Mouse (Mus musculus): ENCODE measurements around the gene Ncmap. TPM values are rescaled to one million over a fixed set of nuclear protein-coding genes. Genes with fewer than 3 reads are reported as not detected.

Gene Ncmap
- polyA plus RNA-seq (2012; rRNA removed), result 1.3 and 1.9 TPM in 2 replicates

GRCm38 (mm10) chr4:135397991-135398390 lies at the start of gene Ncmap:
Gene Ncmap, minus strand, starts transcription at chr4:135398227.
- DNase-seq (ENCODE audit: extremely low spot score in 1 of 2, low spot score in 1 of 2), result no peak

- no peak for DNase-seq (ENCODE audit: extremely low spot score in 1 of 2, low spot score in 1 of 2)
Observed at GRCm38 (mm10) chr4:135442473-135442872, 44.4 kb upstream of the Ncmap start.

GRCm38 (mm10) chr4:135439904-135440522 lies 42.0 kb upstream of the Ncmap start:
- no peak for DNase-seq (ENCODE audit: extremely low spot score in 1 of 2, low spot score in 1 of 2)

GRCm38 (mm10) chr4:135439188-135439647 lies 41.2 kb upstream of the Ncmap start:
- no peak for DNase-seq (ENCODE audit: extremely low spot score in 1 of 2, low spot score in 1 of 2)

- no peak for DNase-seq (ENCODE audit: extremely low spot score in 1 of 2, low spot score in 1 of 2)
Observed at GRCm38 (mm10) chr4:135437924-135438323, 39.9 kb upstream of the Ncmap start.

GRCm38 (mm10) chr4:135436291-135436690 lies 38.3 kb upstream of the Ncmap start:
- DNase-seq (ENCODE audit: extremely low spot score in 1 of 2, low spot score in 1 of 2), result no peak

- no peak for DNase-seq (ENCODE audit: extremely low spot score in 1 of 2, low spot score in 1 of 2)
Observed at GRCm38 (mm10) chr4:135434395-135434789, 36.4 kb upstream of the Ncmap start.

- DNase-seq (ENCODE audit: extremely low spot score in 1 of 2, low spot score in 1 of 2), result peak in 1 of 2 experiments; percentile 35
Observed at GRCm38 (mm10) chr4:135433443-135434394, 35.7 kb upstream of the Ncmap start, which contains the start of gene Rcan3. Gene Rcan3, minus strand, starts transcription at chr4:135433853.

GRCm38 (mm10) chr4:135433086-135433442 lies 35.0 kb upstream of the Ncmap start:
- DNase-seq (ENCODE audit: extremely low spot score in 1 of 2, low spot score in 1 of 2), result no peak

GRCm38 (mm10) chr4:135429990-135430760 lies 32.1 kb upstream of the Ncmap start:
- DNase-seq (ENCODE audit: extremely low spot score in 1 of 2, low spot score in 1 of 2), result no peak

GRCm38 (mm10) chr4:135429383-135429782 lies 31.4 kb upstream of the Ncmap start:
- no peak for DNase-seq (ENCODE audit: extremely low spot score in 1 of 2, low spot score in 1 of 2)

- DNase-seq (ENCODE audit: extremely low spot score in 1 of 2, low spot score in 1 of 2), result no peak
Observed at GRCm38 (mm10) chr4:135426587-135426986, 28.6 kb upstream of the Ncmap start.

- DNase-seq (ENCODE audit: extremely low spot score in 1 of 2, low spot score in 1 of 2), result peak; percentile 65 to 82
Observed at GRCm38 (mm10) chr4:135425625-135426024, 27.6 kb upstream of the Ncmap start.

GRCm38 (mm10) chr4:135420961-135421360 lies 22.9 kb upstream of the Ncmap start:
- DNase-seq (ENCODE audit: extremely low spot score in 1 of 2, low spot score in 1 of 2), result no peak

- no peak for DNase-seq (ENCODE audit: extremely low spot score in 1 of 2, low spot score in 1 of 2)
Observed at GRCm38 (mm10) chr4:135420416-135420815, 22.4 kb upstream of the Ncmap start.

GRCm38 (mm10) chr4:135419996-135420395 lies 22.0 kb upstream of the Ncmap start:
- no peak for DNase-seq (ENCODE audit: extremely low spot score in 1 of 2, low spot score in 1 of 2)

GRCm38 (mm10) chr4:135416367-135416766 lies 18.3 kb upstream of the Ncmap start:
- no peak for DNase-seq (ENCODE audit: extremely low spot score in 1 of 2, low spot score in 1 of 2)

GRCm38 (mm10) chr4:135413491-135413890 lies 15.5 kb upstream of the Ncmap start:
- DNase-seq (ENCODE audit: extremely low spot score in 1 of 2, low spot score in 1 of 2), result no peak

- DNase-seq (ENCODE audit: extremely low spot score in 1 of 2, low spot score in 1 of 2), result peak in 1 of 2 experiments; percentile 66
Observed at GRCm38 (mm10) chr4:135411633-135412032, 13.6 kb upstream of the Ncmap start.

GRCm38 (mm10) chr4:135406180-135406579 lies 8.2 kb upstream of the Ncmap start:
- peak in 1 of 2 experiments; percentile 50 for DNase-seq (ENCODE audit: extremely low spot score in 1 of 2, low spot score in 1 of 2)

GRCm38 (mm10) chr4:135404916-135405315 lies 6.9 kb upstream of the Ncmap start:
- no peak for DNase-seq (ENCODE audit: extremely low spot score in 1 of 2, low spot score in 1 of 2)

All from frontal cortex, adult 2 months (tissue).